Mouse (Mus musculus): ENCODE data around the gene Neu3. TPM values are rescaled to one million over a fixed set of nuclear protein-coding genes. Genes with fewer than 3 reads are reported as not detected.

The Neu3 gene
- polyA plus RNA-seq, 1 experiment from 2014 or later, result 3.6 TPM

DNA sequence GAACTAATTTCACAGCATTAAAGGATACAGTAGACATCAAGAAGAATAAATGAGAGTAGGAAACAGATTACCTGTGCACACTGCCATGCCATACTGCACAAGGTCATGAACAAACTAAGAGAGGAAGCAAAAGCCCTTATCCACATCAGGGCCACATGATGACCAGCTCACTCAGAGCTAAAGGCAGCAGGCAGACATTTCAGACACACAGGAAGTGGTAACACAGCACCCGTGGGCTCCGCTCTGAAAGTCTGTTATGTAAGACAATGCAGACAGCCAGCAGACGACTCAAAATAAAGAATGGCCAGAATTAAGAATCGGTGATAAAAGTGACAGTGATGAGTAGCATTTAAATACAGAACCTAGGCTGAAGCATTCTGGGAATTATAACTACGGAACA, 46.8 kb downstream of the Neu3 start:
- Histone ChIP-seq H3K27ac (ENCODE audit: low read depth) (no peak overlapping the region), H3K4me2 (ENCODE audit: low read length) (no peak overlapping the region), H3K4me3 (ENCODE audit: low read depth, low read length) (no peak overlapping the region), H3K27me3 (replicated peaks; ENCODE audit: control insufficient read depth, insufficient read depth, low read length) (no peaks in the 10 kb centered on the region), H3K9ac (ENCODE audit: low read length) (no peak overlapping the region), H3K4me1 (replicated peaks; ENCODE audit: control insufficient read depth, insufficient read depth, low read length) (no peaks in the 10 kb centered on the region), H3K9me3 (ENCODE audit: control insufficient read depth, low read length) (no peaks in the 10 kb centered on the region), H3K36me3 (ENCODE audit: control insufficient read depth, insufficient read depth, low read length) (no peaks in the 10 kb centered on the region)
- DNase-seq (ENCODE audit: low spot score), result no peak
- 66% methylated on average over 5 of the region's 5 CpGs for WGBS
- no peak for ATAC-seq (replicated peaks; ENCODE audit: low FRiP score, low TSS enrichment, low read depth)

DNA sequence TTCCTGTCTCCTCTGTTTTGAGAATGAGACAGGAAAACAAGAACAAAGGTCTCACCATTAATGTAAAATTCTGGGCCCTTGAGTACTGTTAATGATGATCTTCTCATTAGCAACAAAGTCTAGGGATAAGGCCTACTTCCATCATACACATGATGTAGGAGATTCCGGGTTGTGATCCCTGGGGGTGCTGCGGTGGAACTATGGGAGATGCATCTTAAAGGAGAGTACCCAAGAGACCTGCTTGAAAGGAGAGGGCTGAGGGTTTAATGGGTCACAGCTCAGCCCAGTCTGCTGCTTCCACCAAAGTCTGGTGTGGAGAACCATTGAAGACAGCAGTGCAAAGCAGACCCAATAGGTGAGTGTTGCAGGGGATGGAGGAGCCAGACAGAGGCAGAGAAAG, 65.0 kb downstream of the Neu3 start, which contains the start of gene Olfr521:
Gene Olfr521, plus strand, starts transcription at position 301 of the 400 bp plus-strand sequence.
- Histone ChIP-seq H3K9me3 (ENCODE audit: control insufficient read depth, low read length) (peaks cover 11% of the 10 kb centered on the region), H3K9ac (ENCODE audit: low read length) (no peak within 1 kb of the TSS), H3K4me1 (replicated peaks; ENCODE audit: control insufficient read depth, insufficient read depth, low read length) (no peaks in the 10 kb centered on the region), H3K27me3 (replicated peaks; ENCODE audit: control insufficient read depth, insufficient read depth, low read length) (no peaks in the 10 kb centered on the region), H3K4me2 (ENCODE audit: low read length) (no peak within 1 kb of the TSS), H3K4me3 (ENCODE audit: low read depth, low read length) (no peak within 1 kb of the TSS), H3K36me3 (ENCODE audit: control insufficient read depth, insufficient read depth, low read length) (no peaks in the 10 kb centered on the region), H3K27ac (ENCODE audit: low read depth) (no peak within 1 kb of the TSS)
- 88% methylated on average over 2 of the region's 2 CpGs for WGBS
- ATAC-seq (replicated peaks; ENCODE audit: low FRiP score, low TSS enrichment, low read depth) (no peak), DNase-seq (ENCODE audit: low spot score) (no peak)

Other genes with a start within 250 kb of the Neu3 start
- gene Tpbgl, start 201.3 kb downstream of the Neu3 start, polyA plus RNA-seq (2014; fragmentation: Nextera tagmentation; extraction: Ambion mirVana), result 1.3 and 1.7 TPM in 2 replicates
- 2.2 and 2.3 TPM in 2 replicates for gene Slco2b1, start 117.1 kb downstream of the Neu3 start, polyA plus RNA-seq (2014; fragmentation: Nextera tagmentation; extraction: Ambion mirVana)
- gene Olfr520, start 98.1 kb downstream of the Neu3 start, polyA plus RNA-seq (2014; fragmentation: Nextera tagmentation; extraction: Ambion mirVana), result not detected in 2 replicates
- not detected in 2 replicates for gene Olfr521, start 64.9 kb downstream of the Neu3 start, polyA plus RNA-seq (2014; fragmentation: Nextera tagmentation; extraction: Ambion mirVana)
- gene Xrra1, start 30.7 kb upstream of the Neu3 start, polyA plus RNA-seq (2014; fragmentation: Nextera tagmentation; extraction: Ambion mirVana), result 0.27 and 0.31 TPM in 2 replicates
- gene Spcs2, start 35.0 kb upstream of the Neu3 start, polyA plus RNA-seq (2014; fragmentation: Nextera tagmentation; extraction: Ambion mirVana), result 287 and 307 TPM in 2 replicates
- 5.8 and 6.7 TPM in 2 replicates for gene Rnf169, start 152.0 kb upstream of the Neu3 start, polyA plus RNA-seq (2014; fragmentation: Nextera tagmentation; extraction: Ambion mirVana)
- gene Chrdl2, start 177.8 kb upstream of the Neu3 start, polyA plus RNA-seq (2014; fragmentation: Nextera tagmentation; extraction: Ambion mirVana), result 1.1 and 1.4 TPM in 2 replicates